Mouse (Mus musculus) CD4-positive naive resting alpha-beta T cell, adult 76 days (primary cell): ENCODE results near the gene Gmnn. TPM values are rescaled to one million over a fixed set of nuclear protein-coding genes. Genes with fewer than 3 reads are reported as not detected.

Source experiments
- total RNA-seq: library from RNA; stranded (reverse); gene quantifications from one replicate; pipeline ENCODE4 v1.2.4, GENCODE M21; 2023

Gene Gmnn
- 7.2 TPM for total RNA-seq

GRCm38 (mm10) chr13:24761403-24762227 is at the start of gene Gmnn:
Gene Gmnn, minus strand, starts transcription at chr13:24761923.

GRCm38 (mm10) chr13:24801308-24801921 is 39.7 kb upstream of the Gmnn start, which contains the start of gene BC005537:
Gene BC005537, plus strand, starts transcription at chr13:24801657.

GRCm38 (mm10) chr13:24741028-24741427 is 20.7 kb downstream of the Gmnn start, which contains the start of gene Armh2:
Gene Armh2, plus strand, starts transcription at chr13:24741232.

Other genes starting within 250 kb of the Gmnn start
- gene Ripor2, start 179.7 kb downstream of the Gmnn start, total RNA-seq = 656 TPM
- 3.0 TPM for gene Armh2, start 20.7 kb downstream of the Gmnn start, total RNA-seq
- 156 TPM for gene BC005537, start 39.7 kb upstream of the Gmnn start, total RNA-seq
- 25.9 TPM for gene Acot13, start 69.6 kb upstream of the Gmnn start, total RNA-seq
- 94.8 TPM for gene Tdp2, start 69.8 kb upstream of the Gmnn start, total RNA-seq
- gene D130043K22Rik, start 83.2 kb upstream of the Gmnn start, total RNA-seq = not detected
- 2.1 TPM for gene Aldh5a1, start 175.7 kb upstream of the Gmnn start, total RNA-seq
- not detected for gene Gpld1, start 181.2 kb upstream of the Gmnn start, total RNA-seq